Mouse (Mus musculus): ENCODE measurements at regions not wholly inside any gene's neighbourhood (a gene's known extent, or its start where the extent isn't known, plus 50 kb on each side); places are given as distances from the start of the nearest gene placed in this dataset.

GRCm38 (mm10) chr1:119124063-119124462, 70.6 kb upstream of the Gli2 start:
- no peaks in the 10 kb centered on the region for H3K79me2 ChIP-seq (ENCODE audit: control insufficient read depth, insufficient read depth, low read length)
- TF ChIP-seq CTCF (IDR thresholded peaks at IDR 0.05; ENCODE audit: low read depth, low read length) (no peak), POLR2A (IDR thresholded peaks at IDR 0.05; ENCODE audit: extremely low read depth, insufficient read depth, low read length) (no peak)
- no peak overlapping the region for H3K9ac ChIP-seq (ENCODE audit: low read depth, low read length)
- H3K27me3 ChIP-seq (ENCODE audit: control insufficient read depth, insufficient read depth, low read length) = no peaks in the 10 kb centered on the region
- H3K36me3 ChIP-seq (ENCODE audit: control insufficient read depth, insufficient read depth, low read length) = no peaks in the 10 kb centered on the region
- WGBS = 82% methylated on average over 2 of the region's 2 CpGs
- H3K4me3 ChIP-seq (ENCODE audit: insufficient read depth, low read depth, low read length) = no peak overlapping the region
- DNase-seq (ENCODE audit: extremely low read depth, low read depth, low spot score) = no peak
- no peak overlapping the region for H3K27ac ChIP-seq (replicated peaks; ENCODE audit: insufficient read depth, low read depth, low read length)
- no peaks in the 10 kb centered on the region for H3K4me1 ChIP-seq (ENCODE audit: control insufficient read depth, insufficient read depth, low read length)

DNA sequence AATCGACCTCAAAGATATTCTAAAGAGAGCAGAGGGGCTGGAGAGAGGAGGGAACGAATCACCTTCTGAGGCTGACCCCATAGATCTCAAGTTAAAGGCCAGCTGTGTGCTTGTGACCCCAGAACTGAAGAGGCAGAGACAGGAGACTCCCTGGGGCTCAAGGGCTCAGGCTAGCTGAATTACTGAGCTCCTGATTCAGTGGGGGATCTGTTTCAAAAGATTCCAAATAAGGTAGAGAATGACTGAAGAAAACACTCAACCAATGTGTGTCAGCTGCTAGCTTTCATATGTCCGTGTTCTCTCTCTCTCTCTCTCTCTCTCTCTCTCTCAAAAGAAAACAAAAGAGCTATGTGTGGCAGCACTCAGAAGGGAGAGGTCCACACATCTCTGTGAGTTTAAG, 70.0 kb upstream of the Gli2 start:
- Histone ChIP-seq H3K9ac (ENCODE audit: low read depth, low read length) (no peak overlapping the region), H3K27ac (replicated peaks; ENCODE audit: insufficient read depth, low read depth, low read length) (no peak overlapping the region)
- 63% methylated on average over 3 of the region's 3 CpGs for WGBS

DNA sequence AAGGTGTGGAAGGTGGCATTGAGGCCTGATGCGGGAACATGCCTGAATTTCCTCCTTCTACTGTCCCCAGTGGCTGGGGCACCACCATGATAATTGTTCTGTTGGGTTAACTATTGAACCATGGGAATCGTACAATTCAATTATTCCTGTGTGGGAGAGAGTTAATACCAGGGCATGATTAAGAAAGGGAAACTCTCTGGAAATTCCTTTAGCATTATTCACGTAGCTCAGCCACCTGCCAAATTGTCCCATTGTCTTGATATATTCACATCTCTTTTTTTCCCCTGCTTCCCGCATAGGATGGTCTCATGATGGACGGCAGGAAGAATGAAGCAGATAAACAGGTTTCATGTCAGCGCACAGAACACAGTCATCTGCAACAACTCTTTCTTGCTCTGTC, 69.6 kb upstream of the Gli2 start:
- Histone ChIP-seq H3K4me1 (ENCODE audit: control insufficient read depth, insufficient read depth, low read length) (no peaks in the 10 kb centered on the region), H3K79me2 (ENCODE audit: control insufficient read depth, insufficient read depth, low read length) (no peaks in the 10 kb centered on the region), H3K27ac (replicated peaks; ENCODE audit: insufficient read depth, low read depth, low read length) (no peak overlapping the region), H3K27me3 (ENCODE audit: control insufficient read depth, insufficient read depth, low read length) (no peaks in the 10 kb centered on the region), H3K36me3 (ENCODE audit: control insufficient read depth, insufficient read depth, low read length) (no peaks in the 10 kb centered on the region), H3K4me3 (ENCODE audit: insufficient read depth, low read depth, low read length) (no peak overlapping the region), H3K9ac (ENCODE audit: low read depth, low read length) (no peak overlapping the region)
- no peak for DNase-seq (ENCODE audit: extremely low read depth, low read depth, low spot score)
- 82% methylated on average over 6 of the region's 6 CpGs for WGBS
- no peak for TF ChIP-seq CTCF (IDR thresholded peaks at IDR 0.05; ENCODE audit: low read depth, low read length)
- no peak for TF ChIP-seq POLR2A (IDR thresholded peaks at IDR 0.05; ENCODE audit: extremely low read depth, insufficient read depth, low read length)

More for the DNA sequence above, 70.0 kb upstream of the Gli2 start:
- DNase-seq (ENCODE audit: extremely low read depth, low read depth, low spot score) = no peak
- Histone ChIP-seq H3K4me1 (ENCODE audit: control insufficient read depth, insufficient read depth, low read length) (no peaks in the 10 kb centered on the region), H3K36me3 (ENCODE audit: control insufficient read depth, insufficient read depth, low read length) (no peaks in the 10 kb centered on the region), H3K79me2 (ENCODE audit: control insufficient read depth, insufficient read depth, low read length) (no peaks in the 10 kb centered on the region), H3K4me3 (ENCODE audit: insufficient read depth, low read depth, low read length) (no peak overlapping the region), H3K27me3 (ENCODE audit: control insufficient read depth, insufficient read depth, low read length) (no peaks in the 10 kb centered on the region)
- TF ChIP-seq CTCF (IDR thresholded peaks at IDR 0.05; ENCODE audit: low read depth, low read length) (no peak), POLR2A (IDR thresholded peaks at IDR 0.05; ENCODE audit: extremely low read depth, insufficient read depth, low read length) (no peak)

GRCm38 (mm10) chr1:119119863-119120569, 66.6 kb upstream of the Gli2 start:
- H3K79me2 ChIP-seq (ENCODE audit: control insufficient read depth, insufficient read depth, low read length) = no peaks in the 10 kb centered on the region
- DNase-seq (ENCODE audit: extremely low read depth, low read depth, low spot score) = no peak
- no peaks in the 10 kb centered on the region for H3K36me3 ChIP-seq (ENCODE audit: control insufficient read depth, insufficient read depth, low read length)
- 62% methylated on average over 8 of the region's 8 CpGs for WGBS
- H3K4me3 ChIP-seq (ENCODE audit: insufficient read depth, low read depth, low read length) = no peak overlapping the region
- TF ChIP-seq POLR2A (IDR thresholded peaks at IDR 0.05; ENCODE audit: extremely low read depth, insufficient read depth, low read length) (no peak), CTCF (IDR thresholded peaks at IDR 0.05; ENCODE audit: low read depth, low read length) (no peak)
- no peak overlapping the region for H3K27ac ChIP-seq (replicated peaks; ENCODE audit: insufficient read depth, low read depth, low read length)
- no peaks in the 10 kb centered on the region for H3K4me1 ChIP-seq (ENCODE audit: control insufficient read depth, insufficient read depth, low read length)
- H3K9ac ChIP-seq (ENCODE audit: low read depth, low read length) = no peak overlapping the region
- no peaks in the 10 kb centered on the region for H3K27me3 ChIP-seq (ENCODE audit: control insufficient read depth, insufficient read depth, low read length)

DNA sequence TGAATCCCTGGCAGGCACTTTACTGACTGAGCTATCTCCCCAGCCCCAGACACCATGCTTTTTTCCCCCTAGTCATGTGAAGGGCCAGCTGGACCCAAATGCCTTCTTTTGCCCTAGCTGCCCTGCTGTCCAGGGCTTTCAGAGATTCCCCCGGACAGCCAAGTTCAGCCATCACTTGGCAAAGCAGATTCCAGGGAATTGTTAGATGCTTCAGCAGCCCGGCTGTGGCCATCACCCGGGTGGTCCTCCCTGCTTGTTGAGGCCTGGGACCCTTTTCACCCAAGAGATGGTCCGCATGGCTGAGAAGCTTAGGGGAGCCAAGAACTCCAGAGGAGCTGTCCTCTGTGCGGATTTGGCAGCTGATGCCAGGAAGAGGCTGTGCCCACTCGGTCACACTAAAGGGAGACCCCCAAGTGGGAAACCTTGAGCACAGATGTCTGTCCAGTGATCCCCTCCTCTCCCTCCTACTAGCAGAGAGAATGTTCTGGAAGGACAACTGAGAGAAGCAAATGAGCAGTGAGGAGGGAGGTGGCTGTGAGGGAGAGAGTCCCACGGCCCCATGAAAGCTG, 61.8 kb upstream of the Gli2 start:
- H3K36me3 ChIP-seq (ENCODE audit: control insufficient read depth, insufficient read depth, low read length) = no peaks in the 10 kb centered on the region
- TF ChIP-seq POLR2A (IDR thresholded peaks at IDR 0.05; ENCODE audit: extremely low read depth, insufficient read depth, low read length) (no peak), CTCF (IDR thresholded peaks at IDR 0.05; ENCODE audit: low read depth, low read length) (no peak)
- H3K79me2 ChIP-seq (ENCODE audit: control insufficient read depth, insufficient read depth, low read length) = no peaks in the 10 kb centered on the region
- WGBS = 73% methylated on average over 7 of the region's 7 CpGs
- H3K9ac ChIP-seq (ENCODE audit: low read depth, low read length) = no peak overlapping the region
- H3K4me3 ChIP-seq (ENCODE audit: insufficient read depth, low read depth, low read length) = no peak overlapping the region
- no peaks in the 10 kb centered on the region for H3K27me3 ChIP-seq (ENCODE audit: control insufficient read depth, insufficient read depth, low read length)
- no peak overlapping the region for H3K27ac ChIP-seq (replicated peaks; ENCODE audit: insufficient read depth, low read depth, low read length)
- no peaks in the 10 kb centered on the region for H3K4me1 ChIP-seq (ENCODE audit: control insufficient read depth, insufficient read depth, low read length)
- DNase-seq (ENCODE audit: extremely low read depth, low read depth, low spot score) = no peak

DNA sequence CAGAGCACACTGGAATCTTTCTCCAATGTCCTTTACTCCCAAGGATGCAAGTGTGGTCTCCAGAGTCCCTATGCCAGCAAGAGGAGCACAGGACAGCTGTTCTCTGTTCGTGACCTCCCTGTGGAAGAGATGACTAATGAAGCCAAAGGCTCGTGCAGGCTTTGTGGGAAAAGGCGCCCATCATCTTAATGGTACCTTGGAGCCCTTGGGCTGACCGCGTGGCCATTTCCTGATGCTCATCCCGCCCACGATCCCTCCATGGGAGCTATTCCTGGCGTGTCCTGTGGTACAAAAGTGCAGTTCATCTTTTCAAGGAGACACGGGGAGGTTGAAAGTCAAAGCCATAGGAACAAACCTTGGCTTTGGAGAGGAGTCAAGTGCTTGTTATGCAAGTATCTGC, 55.2 kb upstream of the Gli2 start:
- H3K36me3 ChIP-seq (ENCODE audit: control insufficient read depth, insufficient read depth, low read length) = no peaks in the 10 kb centered on the region
- H3K79me2 ChIP-seq (ENCODE audit: control insufficient read depth, insufficient read depth, low read length) = no peaks in the 10 kb centered on the region
- WGBS = 81% methylated on average over 9 of the region's 9 CpGs
- no peak overlapping the region for H3K4me3 ChIP-seq (ENCODE audit: insufficient read depth, low read depth, low read length)
- DNase-seq (ENCODE audit: extremely low read depth, low read depth, low spot score) = no peak
- H3K27me3 ChIP-seq (ENCODE audit: control insufficient read depth, insufficient read depth, low read length) = no peaks in the 10 kb centered on the region
- no peaks in the 10 kb centered on the region for H3K4me1 ChIP-seq (ENCODE audit: control insufficient read depth, insufficient read depth, low read length)
- TF ChIP-seq POLR2A (IDR thresholded peaks at IDR 0.05; ENCODE audit: extremely low read depth, insufficient read depth, low read length) (no peak), CTCF (IDR thresholded peaks at IDR 0.05; ENCODE audit: low read depth, low read length) (no peak)
- no peak overlapping the region for H3K27ac ChIP-seq (replicated peaks; ENCODE audit: insufficient read depth, low read depth, low read length)
- no peak overlapping the region for H3K9ac ChIP-seq (ENCODE audit: low read depth, low read length)
